Mouse (Mus musculus) erythroblast, adult 5-6 weeks (primary cell): ENCODE measurements around the gene Smg9. TPM values are rescaled to one million over a fixed set of nuclear protein-coding genes. Genes with fewer than 3 reads are reported as not detected.

Experiments
- ATAC-seq: replicated peaks from 2 replicates; pipeline ENCODE4 v1.8.0; 2016; ENCODE audit warnings: moderate number of reproducible peaks, mild to moderate bottlenecking, moderate TSS enrichment, inconsistent platforms; ENCODE audit not compliant: poor library complexity, low FRiP score, severe bottlenecking
- total RNA-seq, 2 experiments: library from RNA; stranded (forward) in 1 of 2; stranded (reverse) in 1 of 2; fragments of 150-400 nt in 1 of 2; fragments of 200-764, 138-1000 nt in 1 of 2; gene quantifications; 2 replicates each; pipeline versions ENCODE4 v1.2.3 to v1.2.4; 2015 to 2017; ENCODE audit warnings: low replicate concordance in 2 of 2

Gene Smg9
- total RNA-seq, 2 experiments from 2014 or later = 9.6 to 13.3 TPM

DNA sequence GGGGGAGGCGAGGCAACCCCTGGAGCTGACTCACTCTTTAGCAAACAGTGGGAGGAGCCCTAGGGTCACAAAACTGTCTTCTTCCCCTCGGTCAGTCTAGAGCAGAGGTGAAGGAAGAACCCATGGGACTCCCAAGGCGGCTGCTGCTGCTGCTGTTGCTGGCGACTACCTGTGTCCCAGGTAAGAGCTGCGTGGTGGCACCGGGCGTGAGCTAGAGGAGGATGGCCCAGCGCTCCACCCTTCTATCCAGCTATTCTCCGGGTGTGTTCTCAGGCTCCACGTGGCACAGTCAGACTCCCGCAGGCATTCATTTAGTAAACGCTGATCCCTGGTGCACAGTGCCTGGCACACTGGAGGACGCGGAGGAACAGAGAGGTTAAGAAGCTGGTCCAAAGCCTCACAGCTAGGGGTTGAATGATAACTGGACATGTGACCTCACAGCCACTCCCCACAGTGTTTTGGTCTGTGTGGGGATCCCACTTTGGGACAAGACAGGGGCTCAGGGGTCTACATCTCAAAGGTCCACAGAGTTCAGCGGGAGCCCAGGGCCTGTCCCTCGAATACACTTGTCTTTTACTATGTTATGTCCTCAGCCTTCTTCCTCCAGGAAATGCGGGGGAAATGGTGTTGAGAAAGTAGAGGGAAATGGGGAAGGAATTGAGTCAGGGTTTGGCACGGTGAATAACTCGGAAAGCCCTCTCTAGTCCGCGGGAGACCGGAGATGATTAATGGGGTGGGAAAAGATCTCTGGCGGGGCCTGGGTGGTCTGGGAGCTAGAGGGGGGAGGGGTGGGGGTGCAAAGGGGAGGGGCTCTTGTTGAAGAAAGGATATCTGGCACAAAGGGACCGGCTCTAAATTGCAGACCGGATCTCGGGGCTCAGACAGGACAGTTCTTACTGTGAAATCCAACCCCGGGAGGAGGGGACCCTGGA is 63.2 kb downstream of the Smg9 start, which contains the start of gene Plaur:
Gene Plaur, plus strand, starts transcription at position 97 of the 932 bp plus-strand sequence.
- ATAC-seq = no peak

DNA sequence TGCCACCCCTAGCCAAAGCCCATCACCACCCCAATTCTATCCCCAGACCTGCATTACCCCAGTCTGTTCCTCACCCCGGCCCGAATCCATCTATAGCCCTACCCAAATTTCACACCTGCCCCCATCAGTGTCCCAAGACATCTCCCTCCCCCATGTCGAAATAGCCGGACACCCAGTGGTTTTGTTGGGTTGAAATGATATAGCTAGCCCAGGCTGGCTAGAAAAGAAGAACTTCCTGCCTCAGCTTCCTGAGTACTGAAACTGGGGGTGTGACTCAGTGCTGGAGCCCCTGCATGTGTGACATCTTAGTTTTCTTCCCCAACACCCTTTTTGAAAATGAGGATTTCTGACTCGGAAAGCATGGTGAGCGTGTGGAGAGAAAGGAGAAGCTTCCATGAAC is 67.4 kb downstream of the Smg9 start:
- no peak for ATAC-seq

- no peak for ATAC-seq
These were observed 68.5 kb downstream of the Smg9 start for GRCm38 (mm10) chr7:24467886-24468285.

DNA sequence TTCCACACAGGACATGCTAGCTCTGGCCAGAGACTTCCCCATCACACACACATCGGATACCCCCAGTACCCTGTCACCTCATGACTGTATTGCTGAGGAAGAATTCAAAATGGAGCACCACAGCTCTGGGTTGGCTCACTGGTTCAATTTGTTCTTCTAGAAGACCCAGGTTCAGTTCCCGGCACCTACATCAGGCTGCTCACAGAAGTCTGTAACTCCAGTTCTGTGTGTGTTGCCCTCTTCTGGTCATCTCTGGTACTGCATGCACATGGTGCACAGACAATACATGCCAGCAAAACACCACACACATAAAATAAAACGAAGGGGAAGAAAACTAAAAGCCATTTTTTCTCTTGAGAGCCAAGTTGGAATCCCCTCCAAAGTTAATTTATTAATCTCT is 69.7 kb downstream of the Smg9 start:
- no peak for ATAC-seq

DNA sequence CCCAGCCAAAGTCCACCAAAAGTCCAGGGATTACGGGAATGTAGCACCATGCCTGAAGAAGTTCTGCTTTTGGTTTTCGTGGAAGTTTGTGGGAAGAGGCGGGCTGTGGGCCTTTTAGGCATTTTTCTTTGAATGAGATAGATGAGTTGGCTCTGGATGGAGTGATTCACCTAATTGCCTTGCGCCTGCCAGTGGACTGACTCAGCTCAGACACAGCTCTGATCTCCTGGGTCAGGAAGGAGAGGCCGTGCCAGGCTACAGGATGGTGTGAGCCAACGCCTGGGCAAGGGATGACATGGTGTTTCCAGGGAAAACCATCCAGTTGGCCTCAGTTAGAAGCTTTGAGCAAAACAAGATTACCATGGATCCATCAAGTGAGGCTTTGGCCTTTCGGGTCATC is 70.9 kb downstream of the Smg9 start:
- no peak for ATAC-seq

Other genes with a start within 250 kb of the Smg9 start
- gene Zfp114, start 224.6 kb upstream of the Smg9 start, total RNA-seq (2015; ENCODE audit: low replicate concordance) = not detected in 2 replicates
- gene Zfp114, start 224.6 kb upstream of the Smg9 start, total RNA-seq (2017; ENCODE audit: low replicate concordance) = 0.60 TPM in 1 of 2 replicates, not detected in the other
- gene Zfp111, start 188.2 kb upstream of the Smg9 start, total RNA-seq (2015; ENCODE audit: low replicate concordance) = 1.9 TPM in 2 replicates
- gene Zfp111, start 188.2 kb upstream of the Smg9 start, total RNA-seq (2017; ENCODE audit: low replicate concordance) = 0.43 and 1.3 TPM in 2 replicates
- not detected in 2 replicates for gene Zfp109, start 162.1 kb upstream of the Smg9 start, total RNA-seq (2015; ENCODE audit: low replicate concordance)
- gene Zfp109, start 162.1 kb upstream of the Smg9 start, total RNA-seq (2017; ENCODE audit: low replicate concordance) = 2.1 TPM in 1 of 2 replicates, not detected in the other
- 2.9 TPM in 1 of 2 replicates, not detected in the other for gene Zfp108, start 144.8 kb upstream of the Smg9 start, total RNA-seq (2015; ENCODE audit: low replicate concordance)
- not detected in 2 replicates for gene Zfp108, start 144.8 kb upstream of the Smg9 start, total RNA-seq (2017; ENCODE audit: low replicate concordance)
- not detected in 2 replicates for gene Zfp93, start 129.2 kb upstream of the Smg9 start, total RNA-seq (2015; ENCODE audit: low replicate concordance)
- 0.70 TPM in 1 of 2 replicates, not detected in the other for gene Zfp93, start 129.2 kb upstream of the Smg9 start, total RNA-seq (2017; ENCODE audit: low replicate concordance)
- 1.2 and 2.1 TPM in 2 replicates for gene Zfp61, start 98.4 kb upstream of the Smg9 start, total RNA-seq (2015; ENCODE audit: low replicate concordance)
- gene Zfp61, start 98.4 kb upstream of the Smg9 start, total RNA-seq (2017; ENCODE audit: low replicate concordance) = 0.77 and 4.0 TPM in 2 replicates
- gene Zfp94, start 83.0 kb upstream of the Smg9 start, total RNA-seq (2015; ENCODE audit: low replicate concordance) = 1.0 TPM in 1 of 2 replicates, not detected in the other
- gene Zfp94, start 83.0 kb upstream of the Smg9 start, total RNA-seq (2017; ENCODE audit: low replicate concordance) = 0.34 and 1.3 TPM in 2 replicates
- gene Tescl, start 65.7 kb upstream of the Smg9 start, total RNA-seq (2015; ENCODE audit: low replicate concordance) = not detected in 2 replicates
- gene Tescl, start 65.7 kb upstream of the Smg9 start, total RNA-seq (2017; ENCODE audit: low replicate concordance) = not detected in 2 replicates
- gene Lypd5, start 50.4 kb upstream of the Smg9 start, total RNA-seq (2015; ENCODE audit: low replicate concordance) = not detected in 2 replicates
- gene Lypd5, start 50.4 kb upstream of the Smg9 start, total RNA-seq (2017; ENCODE audit: low replicate concordance) = not detected in 2 replicates
- gene Kcnn4, start 29.4 kb upstream of the Smg9 start, total RNA-seq (2015; ENCODE audit: low replicate concordance) = 102 and 125 TPM in 2 replicates
- gene Kcnn4, start 29.4 kb upstream of the Smg9 start, total RNA-seq (2017; ENCODE audit: low replicate concordance) = 244 and 272 TPM in 2 replicates
- gene Irgc1, start 52.7 kb downstream of the Smg9 start, total RNA-seq (2015; ENCODE audit: low replicate concordance) = not detected in 2 replicates
- not detected in 2 replicates for gene Irgc1, start 52.7 kb downstream of the Smg9 start, total RNA-seq (2017; ENCODE audit: low replicate concordance)
- 28.4 and 30.9 TPM in 2 replicates for gene Plaur, start 62.9 kb downstream of the Smg9 start, total RNA-seq (2015; ENCODE audit: low replicate concordance)
- gene Plaur, start 62.9 kb downstream of the Smg9 start, total RNA-seq (2017; ENCODE audit: low replicate concordance) = 19.4 and 34.9 TPM in 2 replicates
- gene Cadm4, start 82.4 kb downstream of the Smg9 start, total RNA-seq (2015; ENCODE audit: low replicate concordance) = not detected in 2 replicates
- gene Cadm4, start 82.4 kb downstream of the Smg9 start, total RNA-seq (2017; ENCODE audit: low replicate concordance) = 0.77 TPM in 1 of 2 replicates, not detected in the other
- gene Zfp428, start 107.4 kb downstream of the Smg9 start, total RNA-seq (2015; ENCODE audit: low replicate concordance) = not detected in 2 replicates
- not detected in 2 replicates for gene Zfp428, start 107.4 kb downstream of the Smg9 start, total RNA-seq (2017; ENCODE audit: low replicate concordance)
- gene AC161166.1, start 112.8 kb downstream of the Smg9 start, total RNA-seq (2015; ENCODE audit: low replicate concordance) = not detected in 2 replicates
- gene AC161166.1, start 112.8 kb downstream of the Smg9 start, total RNA-seq (2017; ENCODE audit: low replicate concordance) = not detected in 2 replicates
- 0.42 TPM in 1 of 2 replicates, not detected in the other for gene Irgq, start 131.1 kb downstream of the Smg9 start, total RNA-seq (2015; ENCODE audit: low replicate concordance)
- gene Irgq, start 131.1 kb downstream of the Smg9 start, total RNA-seq (2017; ENCODE audit: low replicate concordance) = 1.4 and 1.6 TPM in 2 replicates
- not detected in 2 replicates for gene Pinlyp, start 146.5 kb downstream of the Smg9 start, total RNA-seq (2015; ENCODE audit: low replicate concordance)
- gene Pinlyp, start 146.5 kb downstream of the Smg9 start, total RNA-seq (2017; ENCODE audit: low replicate concordance) = not detected in 2 replicates
- 7.5 and 9.4 TPM in 2 replicates for gene Xrcc1, start 146.7 kb downstream of the Smg9 start, total RNA-seq (2015; ENCODE audit: low replicate concordance)
- gene Xrcc1, start 146.7 kb downstream of the Smg9 start, total RNA-seq (2017; ENCODE audit: low replicate concordance) = 15.9 and 18.0 TPM in 2 replicates
- gene Ethe1, start 187.9 kb downstream of the Smg9 start, total RNA-seq (2015; ENCODE audit: low replicate concordance) = 22.3 and 28.0 TPM in 2 replicates
- 9.5 and 10.7 TPM in 2 replicates for gene Ethe1, start 187.9 kb downstream of the Smg9 start, total RNA-seq (2017; ENCODE audit: low replicate concordance)
- not detected in 2 replicates for gene Zfp575, start 188.0 kb downstream of the Smg9 start, total RNA-seq (2015; ENCODE audit: low replicate concordance)
- gene Zfp575, start 188.0 kb downstream of the Smg9 start, total RNA-seq (2017; ENCODE audit: low replicate concordance) = not detected in 2 replicates
- gene Phldb3, start 211.1 kb downstream of the Smg9 start, total RNA-seq (2015; ENCODE audit: low replicate concordance) = 0.84 TPM in 1 of 2 replicates, not detected in the other
- gene Phldb3, start 211.1 kb downstream of the Smg9 start, total RNA-seq (2017; ENCODE audit: low replicate concordance) = 0.85 and 3.2 TPM in 2 replicates
- gene Lypd3, start 236.9 kb downstream of the Smg9 start, total RNA-seq (2015; ENCODE audit: low replicate concordance) = not detected in 2 replicates
- not detected in 2 replicates for gene Lypd3, start 236.9 kb downstream of the Smg9 start, total RNA-seq (2017; ENCODE audit: low replicate concordance)